Mouse (Mus musculus): ENCODE data around the gene Gtdc1.

DNA sequence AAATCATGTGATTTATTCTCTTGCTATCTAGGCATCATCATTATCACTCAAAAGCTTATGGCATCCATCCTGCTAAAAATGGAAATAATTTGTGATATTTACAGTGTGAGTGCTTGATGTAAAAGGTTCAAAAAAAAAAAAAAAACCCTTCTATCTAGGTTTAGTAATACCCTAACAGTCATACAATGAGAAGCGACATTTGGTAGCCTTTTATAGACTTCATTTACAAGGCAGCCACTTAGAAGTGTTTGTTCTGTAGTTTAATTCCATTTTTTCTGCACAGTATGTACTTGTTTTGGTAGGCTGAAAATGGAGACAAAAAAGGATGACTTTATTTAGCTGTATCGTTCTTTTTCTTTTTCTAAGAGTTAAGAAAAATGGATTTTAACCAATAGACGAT, 305.0 kb downstream of the Gtdc1 start:
- TF ChIP-seq MAX (IDR thresholded peaks at IDR 0.05; ENCODE audit: low read depth) (no peak), POLR2A (IDR thresholded peaks at IDR 0.05; ENCODE audit: insufficient read length, low read depth) (no peak), TCF3 (IDR thresholded peaks at IDR 0.05; ENCODE audit: insufficient read length, low read depth) (no peak), USF1 (IDR thresholded peaks at IDR 0.05; ENCODE audit: low read depth) (no peak), MYOD1 (IDR thresholded peaks at IDR 0.05; ENCODE audit: control insufficient read depth in 1 of 3, insufficient read length in 2 of 3, low read depth in 2 of 3) (no peak), POLR2AphosphoS2 (IDR thresholded peaks at IDR 0.05; ENCODE audit: insufficient read length, low read depth) (no peak)
